7 mouse cellular contexts compared by ENCODE assay signal in genomic region chr7:25657785-25658184, GRCm38 (mm10). TPM values are rescaled to one million over a fixed set of nuclear protein-coding genes. Genes with fewer than 3 reads are reported as not detected.
DNase-seq lines count a peak whose midpoint lies in the region; ATAC-seq and TF ChIP-seq lines count a peak whose summit lies in the region.

No protein-coding gene starts in this region.

- no peak for TF ChIP-seq POLR2A in lung, adult 2 months (IDR thresholded peaks at IDR 0.05; ENCODE audit: borderline replicate concordance, extremely low read depth, low read depth, low read length)

- peak overlapping the region; percentile 72 for H3K9ac ChIP-seq in kidney, embryonic 15.5 days
- peak overlapping the region; percentile 77 for H3K9ac ChIP-seq in neural tube, embryonic 15.5 days (replicated peaks)

- H3K36me3 ChIP-seq in kidney, embryonic 15.5 days = peaks cover 17% of the 10 kb centered on the region
- H3K36me3 ChIP-seq in neural tube, embryonic 15.5 days = peaks cover 7% of the 10 kb centered on the region; the same call in 1 of the 2 replicates

- ATAC-seq in kidney, embryonic 15.5 days (replicated peaks; ENCODE audit: low FRiP score) = no peak
- ATAC-seq in neural tube, embryonic 15.5 days (ENCODE audit: low FRiP score) = no peak

- peak overlapping the region; percentile 97 for H3K4me3 ChIP-seq in lung, adult 2 months (replicated peaks; ENCODE audit: extremely low read depth, low read depth, low read length)
- H3K4me3 ChIP-seq in kidney, embryonic 15.5 days (replicated peaks) = peak overlapping the region; percentile 72
- H3K4me3 ChIP-seq in neural tube, embryonic 15.5 days (replicated peaks) = peak overlapping the region; percentile 82

- no peaks in the 10 kb centered on the region for H3K9me3 ChIP-seq in kidney, embryonic 15.5 days (replicated peaks)
- no peaks in the 10 kb centered on the region for H3K9me3 ChIP-seq in neural tube, embryonic 15.5 days (replicated peaks)

- H3K4me1 ChIP-seq in lung, adult 2 months (ENCODE audit: control insufficient read depth, insufficient read depth, low read length) = peaks cover 5% of the 10 kb centered on the region
- peaks cover 32% of the 10 kb centered on the region for H3K4me1 ChIP-seq in kidney, embryonic 15.5 days
- H3K4me1 ChIP-seq in neural tube, embryonic 15.5 days = peaks cover 37% of the 10 kb centered on the region

- peak overlapping the region; percentile 84 for H3K4me2 ChIP-seq in kidney, embryonic 15.5 days
- H3K4me2 ChIP-seq in neural tube, embryonic 15.5 days = peak overlapping the region; percentile 88

- no peak overlapping the region for H3K27ac ChIP-seq in kidney, embryonic 15.5 days
- no peak overlapping the region for H3K27ac ChIP-seq in neural tube, embryonic 15.5 days (replicated peaks)

- no peak for TF ChIP-seq CTCF in lung, adult 2 months (IDR thresholded peaks at IDR 0.05; ENCODE audit: insufficient read depth, low read length)

- DNase-seq in lung, adult 2 months = no peak
- DNase-seq in lung, postnatal 36 days = no peak
- peak; percentile 26 for DNase-seq in fibroblast of lung, adult 2 months (ENCODE audit: low read depth)
- DNase-seq in retina, embryonic 14.5 days (ENCODE audit: low spot score) = no peak
- no peak for DNase-seq in frontal cortex, postnatal 25 days (ENCODE audit: low spot score in 2 of 2)

- 18% methylated on average over 10 of the region's 10 CpGs for WGBS in lung, adult 2 months
- 35% methylated on average over 10 of the region's 10 CpGs for WGBS in kidney, embryonic 15.5 days
- 39% methylated on average over 10 of the region's 10 CpGs for WGBS in neural tube, embryonic 15.5 days

- no peaks in the 10 kb centered on the region for H3K27me3 ChIP-seq in kidney, embryonic 15.5 days
- H3K27me3 ChIP-seq in neural tube, embryonic 15.5 days (replicated peaks) = no peaks in the 10 kb centered on the region

RNA-seq across cellular contexts. Expression of gene Bckdha, which starts 1.0 kb away (rescaled TPM):
- polyA plus RNA-seq in lung, adult 2 months (2012; rRNA removed) = 140 and 143 TPM in 2 replicates
- polyA plus RNA-seq in kidney, embryonic 15.5 days (2015; fragmentation: Nextera tagmentation; extraction: Ambion mirVana) = 65.2 and 70.1 TPM in 2 replicates
- 39.6 and 49.5 TPM in 2 replicates for polyA plus RNA-seq in neural tube, embryonic 15.5 days (2015; fragmentation: Nextera tagmentation; extraction: Ambion mirVana)

RNA-seq across cellular contexts. Expression of gene Exosc5, which starts 1.2 kb away (rescaled TPM):
- 53.1 and 60.8 TPM in 2 replicates for polyA plus RNA-seq in lung, adult 2 months (2012; rRNA removed)
- 81.2 and 87.5 TPM in 2 replicates for polyA plus RNA-seq in kidney, embryonic 15.5 days (2015; fragmentation: Nextera tagmentation; extraction: Ambion mirVana)
- polyA plus RNA-seq in neural tube, embryonic 15.5 days (2015; fragmentation: Nextera tagmentation; extraction: Ambion mirVana) = 36.8 and 55.4 TPM in 2 replicates

RNA-seq across cellular contexts. Expression of gene Tmem91, which starts 17.2 kb away (rescaled TPM):
- polyA plus RNA-seq in lung, adult 2 months (2012; rRNA removed) = 0.37 and 0.86 TPM in 2 replicates
- 2.4 and 2.8 TPM in 2 replicates for polyA plus RNA-seq in kidney, embryonic 15.5 days (2015; fragmentation: Nextera tagmentation; extraction: Ambion mirVana)
- 73.9 and 97.4 TPM in 2 replicates for polyA plus RNA-seq in neural tube, embryonic 15.5 days (2015; fragmentation: Nextera tagmentation; extraction: Ambion mirVana)

RNA-seq across cellular contexts. Expression of gene B9d2, which starts 22.8 kb away (rescaled TPM):
- polyA plus RNA-seq in lung, adult 2 months (2012; rRNA removed) = 51.7 and 53.4 TPM in 2 replicates
- 28.4 and 32.3 TPM in 2 replicates for polyA plus RNA-seq in kidney, embryonic 15.5 days (2015; fragmentation: Nextera tagmentation; extraction: Ambion mirVana)
- polyA plus RNA-seq in neural tube, embryonic 15.5 days (2015; fragmentation: Nextera tagmentation; extraction: Ambion mirVana) = 42.9 and 46.9 TPM in 2 replicates

RNA-seq across cellular contexts. Expression of gene Tgfb1, which starts 29.0 kb away (rescaled TPM):
- 68.3 and 71.1 TPM in 2 replicates for polyA plus RNA-seq in lung, adult 2 months (2012; rRNA removed)
- 3.0 and 3.1 TPM in 2 replicates for polyA plus RNA-seq in kidney, embryonic 15.5 days (2015; fragmentation: Nextera tagmentation; extraction: Ambion mirVana)
- polyA plus RNA-seq in neural tube, embryonic 15.5 days (2015; fragmentation: Nextera tagmentation; extraction: Ambion mirVana) = 0.88 and 1.8 TPM in 2 replicates

Comparison
In these comparisons a context has a peak if more than half of its experiments do, and no peak if none do; other contexts are left out.
1. RNA of gene Tmem91, which starts 17.2 kb away (polyA plus RNA-seq): 73.9 to 97.4 TPM in neural tube, embryonic 15.5 days; 2.4 to 2.8 TPM in kidney, embryonic 15.5 days and 0.37 to 0.86 TPM in lung, adult 2 months; every median in the first group is over 10 times any median in the second.
2. Peak in every context shown above with its lines, with median percentiles within 50 percentile points of each other: H3K4me3 ChIP-seq.